Mouse (Mus musculus) liver, postnatal 0 days (tissue): ENCODE measurements around the gene Trim28. TPM values are rescaled to one million over a fixed set of nuclear protein-coding genes. Genes with fewer than 3 reads are reported as not detected.

Experiments
- ATAC-seq: fragments of 200-750 bp; cut with Nextera tagmentation; 2 replicates; pipeline ENCODE4 v1.8.0; 2017; ENCODE audit warnings: mild to moderate bottlenecking, moderate library complexity
- DNase-seq: peaks from one replicate; pipeline ENCODE4 v3.0.0-alpha.2; 2016
- H3K27ac ChIP-seq: fragments of 300-500 bp; sonication (generic); 2 replicates; pipeline ENCODE4 v1.5.1; 2014; ENCODE audit warnings: antibody characterized with exemption, moderate library complexity, mild to moderate bottlenecking, low read depth
- H3K27me3 ChIP-seq: fragments of 300-500 bp; sonication (generic); 2 replicates; pipeline ENCODE4 v1.6.1; 2014; ENCODE audit warnings: low read length, control low read depth, mixed read lengths; ENCODE audit not compliant: insufficient read depth
- H3K36me3 ChIP-seq: fragments of 300-500 bp; sonication (generic); replicated peaks from 2 replicates; pipeline ENCODE4 v1.6.1; 2014; ENCODE audit warnings: mild to moderate bottlenecking, control low read depth, low read length, moderate library complexity, mixed read lengths; ENCODE audit not compliant: insufficient read depth
- H3K4me1 ChIP-seq: fragments of 300-500 bp; sonication (generic); 2 replicates; pipeline ENCODE4 v1.6.1; 2014; ENCODE audit warnings: antibody characterized with exemption, mild to moderate bottlenecking, control low read depth; ENCODE audit not compliant: insufficient read depth
- H3K4me2 ChIP-seq: fragments of 300-500 bp; sonication (generic); 2 replicates; pipeline ENCODE4 v1.6.1; 2014; ENCODE audit warnings: low read depth, mild to moderate bottlenecking, low read length, moderate library complexity, mixed read lengths
- H3K4me3 ChIP-seq: fragments of 300-500 bp; sonication (generic); 2 replicates; pipeline ENCODE4 v1.5.1; 2014; ENCODE audit warnings: low read depth, low read length
- H3K9ac ChIP-seq: fragments of 300-500 bp; sonication (generic); replicated peaks from 2 replicates; pipeline ENCODE4 v1.6.1; 2014; ENCODE audit warnings: mild to moderate bottlenecking, moderate library complexity
- H3K9me3 ChIP-seq: fragments of 300-500 bp; sonication (generic); 2 replicates; pipeline ENCODE4 v1.6.1; 2016; ENCODE audit warnings: mild to moderate bottlenecking, control low read depth, low read length, mixed read lengths
- CTCF ChIP-seq: sonication (generic); IDR thresholded peaks from 2 replicates; pipeline ENCODE4 v1.5.1; 2016; ENCODE audit warnings: antibody characterized with exemption, low read depth
- EP300 ChIP-seq: IDR thresholded peaks from 2 replicates; pipeline ENCODE4 v1.6.1; 2016; ENCODE audit warnings: antibody characterized with exemption, low read depth, mild to moderate bottlenecking
- WGBS: fragments of 180-500 bp; shearing (Covaris S2); extraction: QIAGEN DNeasy Blood & Tissue Kit; methylation state at CpG from one replicate; pipeline ENCODE4 v1.1.7; 2014; ENCODE audit not compliant: insufficient replicate concordance; 5-methylcytosine and 5-hydroxymethylcytosine counted together
- polyA plus RNA-seq: library from polyadenylated mRNA; unstranded; fragments of >200 nt; fragmentation: Nextera tagmentation; extraction: Ambion mirVana; gene quantifications from 2 replicates; pipeline ENCODE4 v1.2.1, GENCODE M21; 2015

Trim28 gene
- polyA plus RNA-seq, 1 experiment from 2014 or later = 56.0 TPM

DNA sequence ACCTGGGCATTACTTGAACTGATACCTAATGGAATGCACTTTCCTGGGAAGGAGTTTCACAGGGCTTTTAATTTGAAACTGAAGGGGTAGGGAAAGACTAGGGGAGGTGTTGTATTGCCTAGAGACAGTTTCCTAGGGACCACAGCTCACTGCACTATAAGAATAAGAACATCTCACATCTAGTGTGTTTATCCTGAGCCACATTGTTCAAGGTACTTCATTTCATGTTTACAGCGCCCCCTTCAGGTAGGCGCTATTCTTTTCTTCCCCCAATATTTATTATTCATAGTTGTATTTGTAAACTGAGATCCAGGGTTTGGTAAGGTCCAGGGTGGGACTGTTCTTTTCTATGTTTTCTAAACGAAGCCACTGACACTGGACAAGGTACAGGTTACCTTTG lies 6.7 kb upstream of the Trim28 start:
- Histone ChIP-seq H3K27me3 (no peaks in the 10 kb centered on the region), H3K36me3 (peaks cover 5% of the 10 kb centered on the region; the same call in 1 of the 2 replicates)

DNA sequence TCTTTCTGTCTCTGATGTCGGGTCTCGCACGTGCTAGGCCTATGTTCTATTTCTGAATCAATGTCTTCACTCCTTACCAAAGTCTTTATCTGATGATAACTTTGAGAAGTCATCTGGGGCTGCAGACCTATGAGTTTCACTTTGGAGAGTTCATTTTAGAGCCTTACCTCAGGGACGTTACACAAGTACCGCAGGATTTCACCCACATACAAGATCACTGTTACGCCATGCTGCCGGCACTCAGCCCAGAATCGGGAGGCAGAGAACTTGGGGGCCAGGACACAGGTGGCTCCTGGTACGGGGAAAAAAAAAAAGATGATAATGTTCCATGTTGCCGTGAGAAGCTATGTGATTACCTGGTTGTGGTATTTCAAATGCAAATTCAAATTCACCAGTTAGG lies 5.8 kb upstream of the Trim28 start:
- Histone ChIP-seq H3K9me3 (no peaks in the 10 kb centered on the region), H3K4me1 (no peaks in the 10 kb centered on the region), H3K27ac (no peak overlapping the region), H3K4me3 (no peak overlapping the region), H3K27me3 (no peaks in the 10 kb centered on the region), H3K9ac (no peak overlapping the region), H3K4me2 (no peak overlapping the region), H3K36me3 (peaks cover 5% of the 10 kb centered on the region; the same call in 1 of the 2 replicates)
- TF ChIP-seq CTCF (no peak), EP300 (no peak)
- WGBS = 79% methylated on average over 10 of the region's 10 CpGs
- DNase-seq = no peak
- no peak for ATAC-seq

More for the DNA sequence above, 6.7 kb upstream of the Trim28 start:
- Histone ChIP-seq H3K4me2 (no peak overlapping the region), H3K9me3 (no peaks in the 10 kb centered on the region), H3K4me3 (no peak overlapping the region), H3K27ac (no peak overlapping the region), H3K9ac (no peak overlapping the region), H3K4me1 (peaks cover 4% of the 10 kb centered on the region)
- DNase-seq (peak; percentile 44), ATAC-seq (no peak)
- TF ChIP-seq EP300 = no peak
- TF ChIP-seq CTCF = peak; percentile 69
- 3% methylated on average over 3 of the region's 3 CpGs for WGBS

DNA sequence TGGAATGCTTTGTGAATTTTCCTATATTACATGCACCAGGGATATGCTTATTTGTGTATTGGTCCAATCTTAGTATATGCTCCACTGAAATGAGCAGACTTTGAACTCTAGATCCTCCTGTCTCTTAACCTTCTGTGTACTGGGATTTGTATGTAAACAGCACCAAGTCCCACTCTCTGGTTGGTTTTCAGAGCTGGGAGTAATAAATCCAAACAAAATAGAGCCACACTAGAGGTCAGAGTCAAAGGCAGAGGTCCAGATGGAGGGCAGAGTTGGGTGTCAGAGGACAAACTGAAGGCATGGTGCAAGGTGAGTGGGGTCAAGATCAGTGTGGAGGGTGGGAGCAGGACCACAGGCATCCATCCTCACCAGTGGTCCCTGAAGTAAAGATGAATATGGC lies 3.1 kb upstream of the Trim28 start:
- peak overlapping the region; percentile 51 for H3K4me2 ChIP-seq
- H3K4me3 ChIP-seq = peak overlapping the region; percentile 12
- H3K36me3 ChIP-seq = 0 out of 2 replicates have a peak, but pooled peaks cover 5% of the 10 kb centered on the region
- no peaks in the 10 kb centered on the region for H3K9me3 ChIP-seq
- H3K27ac ChIP-seq = peak overlapping the region; percentile 85
- no peaks in the 10 kb centered on the region for H3K27me3 ChIP-seq
- ATAC-seq (peak; percentile 73), DNase-seq (no peak)
- no peaks in the 10 kb centered on the region for H3K4me1 ChIP-seq
- H3K9ac ChIP-seq = peak overlapping the region; percentile 52
- TF ChIP-seq EP300 (no peak), CTCF (no peak)

DNA sequence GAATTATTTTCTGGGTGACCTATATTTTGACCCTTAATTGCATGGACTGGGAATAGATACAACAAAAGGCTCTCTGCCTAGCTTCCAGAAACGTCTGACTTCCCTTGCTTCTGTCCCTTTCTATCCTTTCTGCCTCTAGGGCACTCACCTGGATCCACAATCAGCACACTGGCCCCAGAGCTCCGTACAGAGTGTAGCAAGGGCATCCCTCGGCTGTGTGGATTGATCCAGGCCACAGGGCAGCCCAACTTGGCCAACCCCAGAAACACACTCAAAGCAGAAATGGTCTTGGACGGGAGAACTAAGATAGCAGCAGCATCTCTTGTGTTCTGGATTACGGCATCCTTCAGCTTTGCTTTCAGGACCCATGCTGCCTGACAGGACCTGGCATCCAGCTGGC lies 1.7 kb upstream of the Trim28 start:
- H3K27ac ChIP-seq = peak overlapping the region; percentile 85
- no peak for DNase-seq
- H3K27me3 ChIP-seq = no peaks in the 10 kb centered on the region
- 53% methylated on average over 5 of the region's 5 CpGs for WGBS
- H3K9ac ChIP-seq = peak overlapping the region; percentile 58
- no peak for TF ChIP-seq EP300
- no peak for TF ChIP-seq CTCF
- no peaks in the 10 kb centered on the region for H3K4me1 ChIP-seq
- peak overlapping the region; percentile 68 for H3K4me2 ChIP-seq
- peak; percentile 59 for ATAC-seq
- peak overlapping the region; percentile 34 for H3K4me3 ChIP-seq
- H3K36me3 ChIP-seq = 0 out of 2 replicates have a peak, but pooled peaks cover 5% of the 10 kb centered on the region
- no peaks in the 10 kb centered on the region for H3K9me3 ChIP-seq

DNA sequence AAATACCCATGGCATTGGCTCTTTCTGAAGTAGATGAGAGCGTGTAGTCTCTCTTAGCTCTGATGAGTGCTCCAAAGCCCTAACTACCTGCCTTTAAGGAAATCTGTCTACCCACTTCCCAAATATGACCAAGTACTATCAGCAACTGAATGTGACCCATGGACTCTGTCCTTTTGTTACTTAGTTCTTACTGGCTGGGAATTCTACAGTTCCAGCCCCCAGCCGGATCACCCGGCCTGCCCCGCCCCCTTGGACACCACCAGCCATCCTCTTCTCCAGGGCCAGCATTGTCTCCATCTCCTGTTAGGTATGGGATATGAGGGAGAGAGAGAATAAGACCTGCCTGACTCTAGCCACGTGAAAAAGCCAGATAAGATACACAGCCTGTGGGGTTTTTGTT lies 861 bp upstream of the Trim28 start, which contains the start of gene Slc27a5:
Gene Slc27a5 (minus strand): TSS at position 140 of the 400 bp plus-strand sequence.
- Histone ChIP-seq H3K27ac (peak within 1 kb of the TSS; percentile 85), H3K4me1 (no peaks in the 10 kb centered on the region), H3K27me3 (no peaks in the 10 kb centered on the region), H3K9ac (peak within 1 kb of the TSS; percentile 58), H3K9me3 (no peaks in the 10 kb centered on the region), H3K36me3 (0 out of 2 replicates have a peak, but pooled peaks cover 5% of the 10 kb centered on the region), H3K4me3 (peak within 1 kb of the TSS; percentile 34), H3K4me2 (peak within 1 kb of the TSS; percentile 68)
- DNase-seq = peak; percentile 59
- TF ChIP-seq CTCF = no peak
- TF ChIP-seq EP300 = peak; percentile 38; the same call in 1 of the 2 replicates
- 48% methylated on average over 5 of the region's 5 CpGs for whole genome bisulfite sequencing
- peak; percentile 78 for ATAC-seq

DNA sequence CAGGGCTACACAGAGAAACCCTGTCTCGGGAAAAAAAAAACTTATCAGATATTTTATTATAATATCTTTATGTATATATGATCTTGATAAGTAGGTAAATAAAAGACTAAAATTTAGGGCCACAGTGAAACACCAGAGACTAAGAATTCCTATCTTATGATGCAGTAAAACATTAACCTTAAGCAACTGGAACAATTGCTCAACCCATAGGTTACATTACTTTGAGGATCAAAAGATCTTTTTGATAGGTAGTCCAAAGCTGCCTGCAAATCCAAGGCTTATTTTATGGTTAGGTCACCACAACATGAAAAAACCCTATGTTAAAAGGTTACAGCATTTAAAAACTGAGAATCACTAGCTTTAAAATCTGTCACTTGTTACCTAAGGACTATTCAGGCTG lies 2.7 kb downstream of the Trim28 start:
- no peaks in the 10 kb centered on the region for H3K4me1 ChIP-seq
- ATAC-seq = no peak
- no peak for DNase-seq

More for the DNA sequence above, 2.7 kb downstream of the Trim28 start:
- H3K9ac ChIP-seq = no peak overlapping the region
- H3K4me2 ChIP-seq = no peak overlapping the region
- TF ChIP-seq CTCF = no peak
- TF ChIP-seq EP300 = no peak
- H3K27me3 ChIP-seq = no peaks in the 10 kb centered on the region
- no peaks in the 10 kb centered on the region for H3K9me3 ChIP-seq
- no peak overlapping the region for H3K27ac ChIP-seq
- peaks cover 9% of the 10 kb centered on the region; the same call in 1 of the 2 replicates for H3K36me3 ChIP-seq
- WGBS = 48% methylated on average over 1 of the region's 1 CpGs
- H3K4me3 ChIP-seq = no peak overlapping the region
